Mouse (Mus musculus) small intestine, adult 10 weeks (tissue): ENCODE data around the gene Canx. TPM values are rescaled to one million over a fixed set of nuclear protein-coding genes. Genes with fewer than 3 reads are reported as not detected.

Source experiments
- polyA plus RNA-seq: library from polyadenylated mRNA; stranded (reverse); fragments of 350-450 nt; fragmentation: Illumina TruSeq; extraction: RNeasy Lipid Tissue Mini Kit (QIAGEN cat#74804); gene quantifications from one replicate; pipeline ENCODE4 v1.2.3, GENCODE M21; 2014; ENCODE audit warnings: low replicate concordance

The Canx gene
- polyA plus RNA-seq: 558 TPM

GRCm38 (mm10) chr11:50325496-50326301 lies at the start of gene Canx:
TSS of gene Canx (minus strand) at chr11:50325673.

GRCm38 (mm10) chr11:50354162-50354561 lies 28.7 kb upstream of the Canx start, which contains the start of gene Cby3:
TSS of gene Cby3 (plus strand) at chr11:50354462.

DNA sequence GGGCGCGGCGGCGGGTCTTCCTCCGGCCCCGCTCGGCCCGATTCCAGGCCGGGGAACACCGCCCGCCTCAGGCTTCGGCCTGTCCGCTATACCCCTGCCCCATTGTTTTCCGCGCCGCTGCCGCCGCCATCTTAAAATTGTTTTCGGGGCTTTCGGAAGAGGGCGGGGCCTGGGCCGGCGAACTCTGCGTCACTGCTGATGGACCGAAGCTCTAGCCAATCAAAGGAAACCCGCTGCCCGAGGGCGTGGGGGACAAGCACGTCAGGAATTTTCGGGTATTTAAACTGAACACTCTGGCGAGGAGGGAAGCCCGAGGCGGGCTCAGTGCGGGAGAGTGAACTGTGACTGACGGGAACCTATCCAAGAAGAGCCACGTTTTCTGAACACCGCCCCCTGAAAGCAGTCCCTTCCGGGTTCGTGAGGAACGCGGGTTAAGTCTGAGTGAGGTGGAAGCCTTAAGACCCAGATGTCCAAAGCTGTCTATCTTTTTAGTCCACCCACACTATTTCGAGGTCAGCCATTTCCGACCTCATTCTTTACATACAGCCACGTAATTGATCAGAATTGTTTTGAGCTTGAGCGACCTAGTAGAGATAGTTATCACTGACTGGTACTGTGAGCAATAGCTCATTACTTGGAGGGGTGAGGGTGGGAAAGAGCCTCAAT lies 33.1 kb downstream of the Canx start, which contains the start of gene Maml1:
Gene Maml1, minus strand, starts transcription at position 122 of the 666 bp plus-strand sequence.

Other genes starting within 250 kb of the Canx start
- 2.2 TPM for gene Tbc1d9b, start 194.3 kb downstream of the Canx start, polyA plus RNA-seq
- not detected for gene Mrnip, start 151.2 kb downstream of the Canx start, polyA plus RNA-seq
- 102 TPM for gene Sqstm1, start 114.8 kb downstream of the Canx start, polyA plus RNA-seq
- gene Mgat4b, start 114.8 kb downstream of the Canx start, polyA plus RNA-seq: 1.6 TPM
- gene Ltc4s, start 87.1 kb downstream of the Canx start, polyA plus RNA-seq: not detected
- gene Maml1, start 33.4 kb downstream of the Canx start, polyA plus RNA-seq: 5.2 TPM
- gene Cby3, start 28.8 kb upstream of the Canx start, polyA plus RNA-seq: not detected
- gene Hnrnph1, start 51.3 kb upstream of the Canx start, polyA plus RNA-seq: 820 TPM
- gene Rufy1, start 105.5 kb upstream of the Canx start, polyA plus RNA-seq: 28.8 TPM